Mouse (Mus musculus): Measurements from ENCODE around the gene Fam114a2.

DNA sequence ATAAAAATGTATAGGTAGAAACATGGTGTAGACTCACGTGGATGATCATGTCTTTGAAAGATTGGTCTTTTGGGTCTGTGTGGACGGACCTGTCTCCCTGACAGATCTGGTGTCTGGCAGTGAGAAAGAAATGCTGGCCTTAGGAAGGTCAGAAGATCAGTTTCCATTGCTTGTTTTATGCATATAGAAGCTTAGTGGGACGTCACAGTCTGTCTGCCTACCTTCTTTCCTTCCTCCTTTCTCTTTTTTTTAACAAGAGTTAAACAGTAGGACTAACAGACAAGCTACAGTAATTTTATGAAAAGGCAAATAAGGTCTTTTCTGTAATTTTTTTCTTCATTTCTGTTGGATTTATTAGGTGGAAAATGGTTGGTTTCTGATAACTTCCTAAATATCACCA, 10.7 kb upstream of the Fam114a2 start:
- TF ChIP-seq GATA1 (IDR thresholded peaks at IDR 0.05; ENCODE audit: borderline replicate concordance, low read length) (no peak), FLI1 (IDR thresholded peaks at IDR 0.05; ENCODE audit: low read length) (no peak)

All from megakaryocyte, embryonic 14.5 days (primary cell).